Comparison of ENCODE assay signal across 9 mouse cellular contexts in the genomic region with DNA sequence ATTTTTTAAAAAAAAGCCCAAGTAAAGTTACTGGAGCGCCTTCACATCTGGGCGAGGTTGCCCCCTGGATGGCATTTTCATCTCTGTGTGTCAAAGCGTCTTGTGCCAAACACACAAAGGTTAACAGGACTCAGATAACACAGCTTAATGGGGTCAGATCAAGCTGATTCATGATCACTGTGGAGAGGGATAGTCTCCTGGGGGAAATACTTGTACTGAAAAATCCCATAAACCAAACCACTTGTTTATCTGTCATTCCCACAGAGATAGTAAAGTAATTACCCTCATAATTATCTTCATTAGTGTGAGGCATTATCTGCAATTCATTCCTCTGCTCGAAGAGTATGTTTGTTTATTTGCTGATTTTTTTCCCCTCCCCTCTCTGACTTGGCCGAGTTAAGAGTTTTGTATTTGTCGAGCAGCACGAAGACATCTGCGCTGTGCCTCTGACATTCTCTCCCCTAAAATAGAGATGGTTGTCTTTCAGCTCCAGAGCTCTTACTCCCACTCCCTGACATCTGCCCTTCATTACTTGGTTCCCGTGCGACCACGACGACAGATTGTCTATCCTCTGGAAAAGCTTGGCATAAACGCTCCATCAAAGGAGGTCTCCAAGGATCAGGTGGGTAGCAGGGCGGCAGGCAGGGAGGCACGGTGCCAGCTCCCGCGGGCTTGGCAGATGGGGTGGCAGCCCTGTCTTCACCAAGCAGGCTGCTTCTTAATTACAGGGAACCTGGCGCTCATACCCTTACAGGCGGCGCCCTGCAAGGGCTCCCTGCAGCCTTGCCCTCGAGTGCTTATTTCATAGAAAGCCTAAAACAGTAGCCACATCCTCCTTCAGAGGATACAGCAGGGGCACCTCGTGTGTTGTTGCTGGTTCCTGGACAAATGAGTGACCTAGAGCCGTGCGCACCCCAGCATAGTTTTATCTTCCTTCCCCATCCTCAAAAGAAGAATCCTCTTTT.
DNase-seq lines count a peak whose midpoint lies in the region; ATAC-seq lines count a peak whose summit lies in the region.
"Had no signal": no experiment of that assay in that cellular context is flagged by ENCODE, and none has a peak within 500 bp of the region (broad histone marks: within the 10 kb centered on the region; RNA-seq: fewer than 3 reads in every experiment).

No protein-coding gene starts in this region.

- no peak overlapping the region for H3K4me3 ChIP-seq in forebrain, embryonic 14.5 days (ENCODE audit: low read depth, low read length)
- H3K4me3 ChIP-seq in neural tube, embryonic 14.5 days (ENCODE audit: low read depth, low read length): no peak overlapping the region
- H3K4me3 ChIP-seq: lung, embryonic 15.5 days had no signal

- 25% methylated on average over 24 of the region's 24 CpGs for WGBS in forebrain, embryonic 14.5 days
- 25% methylated on average over 24 of the region's 24 CpGs for WGBS in neural tube, embryonic 14.5 days

- no peaks in the 10 kb centered on the region for H3K9me3 ChIP-seq in forebrain, embryonic 14.5 days (replicated peaks; ENCODE audit: control insufficient read depth, low read length)
- no peaks in the 10 kb centered on the region for H3K9me3 ChIP-seq in neural tube, embryonic 14.5 days (ENCODE audit: control insufficient read depth, low read length)
- H3K9me3 ChIP-seq: lung, embryonic 15.5 days had no signal

- H3K9ac ChIP-seq in forebrain, embryonic 14.5 days (ENCODE audit: low read length): no peak overlapping the region; the same call in 1 of the 2 replicates
- no peak overlapping the region for H3K9ac ChIP-seq in neural tube, embryonic 14.5 days (replicated peaks; ENCODE audit: low read depth, low read length)
- H3K9ac ChIP-seq: lung, embryonic 15.5 days had no signal

- no peaks in the 10 kb centered on the region for H3K27me3 ChIP-seq in forebrain, embryonic 14.5 days (replicated peaks; ENCODE audit: control insufficient read depth, insufficient read depth, low read length)
- H3K27me3 ChIP-seq in neural tube, embryonic 14.5 days (ENCODE audit: control insufficient read depth, insufficient read depth, low read length): no peaks in the 10 kb centered on the region
- H3K27me3 ChIP-seq: lung, embryonic 15.5 days had no signal

- peak; percentile 94 for ATAC-seq in forebrain, embryonic 14.5 days
- ATAC-seq in neural tube, embryonic 14.5 days (ENCODE audit: low read depth): peak; percentile 90

- H3K4me1 ChIP-seq in forebrain, embryonic 14.5 days (ENCODE audit: control insufficient read depth, insufficient read depth, low read length): peaks cover 16% of the 10 kb centered on the region
- H3K4me1 ChIP-seq in neural tube, embryonic 14.5 days (ENCODE audit: control insufficient read depth, insufficient read depth, low read length): peaks cover 8% of the 10 kb centered on the region
- H3K4me1 ChIP-seq: lung, embryonic 15.5 days had no signal

- peak overlapping the region; percentile 52; the same call in 1 of the 2 replicates for H3K27ac ChIP-seq in forebrain, embryonic 14.5 days (ENCODE audit: low read depth, low read length)
- H3K27ac ChIP-seq in neural tube, embryonic 14.5 days (ENCODE audit: low read depth, low read length): no peak overlapping the region
- H3K27ac ChIP-seq: lung, embryonic 15.5 days had no signal

- H3K36me3 ChIP-seq in forebrain, embryonic 14.5 days (ENCODE audit: control insufficient read depth, insufficient read depth, low read length): no peaks in the 10 kb centered on the region
- no peaks in the 10 kb centered on the region for H3K36me3 ChIP-seq in neural tube, embryonic 14.5 days (ENCODE audit: control insufficient read depth, insufficient read depth, low read length)
- H3K36me3 ChIP-seq: lung, embryonic 15.5 days had no signal

- peak overlapping the region; percentile 32; the same call in 1 of the 2 replicates for H3K4me2 ChIP-seq in forebrain, embryonic 14.5 days (ENCODE audit: low read length)
- peak overlapping the region; percentile 30; the same call in 1 of the 2 replicates for H3K4me2 ChIP-seq in neural tube, embryonic 14.5 days (ENCODE audit: low read depth, low read length)
- H3K4me2 ChIP-seq: lung, embryonic 15.5 days had no signal

- DNase-seq in gastrocnemius, postnatal 10 days: peak; percentile 25
- DNase-seq in gastrocnemius, adult 18-20 months (ENCODE audit: low spot score): no peak
- peak; percentile 12 for DNase-seq in adrenal gland, postnatal 14 days
- peak; percentile 88 for DNase-seq in forebrain, embryonic 14.5 days (ENCODE audit: low spot score)
- DNase-seq in layer of hippocampus, adult 8-10 months (ENCODE audit: low spot score in 2 of 2): peak; percentile 59 to 64
- no peak for DNase-seq in lung, postnatal 4 days
- DNase-seq in B cell, adult 2 months: no peak

Comparison
In these comparisons a context has a peak if more than half of its experiments do, and no peak if none do; other contexts are left out.
1. DNase-seq: peak in gastrocnemius, postnatal 10 days (single experiment), adrenal gland, postnatal 14 days (single experiment), forebrain, embryonic 14.5 days (single experiment) and layer of hippocampus, adult 8-10 months (2 of 2); none in gastrocnemius, adult 18-20 months (single experiment), lung, postnatal 4 days (0 of 2) and B cell, adult 2 months (0 of 2).